Mouse (Mus musculus) hematopoietic stem cell, adult 5-6 weeks (primary cell): Measurements from ENCODE around the gene Fkbp5. TPM values are rescaled to one million over a fixed set of nuclear protein-coding genes. Genes with fewer than 3 reads are reported as not detected.

Experiments
- ATAC-seq, 2 experiments: fragments of 125-278 bp in 1 of 2; replicated peaks in 1 of 2; 2 replicates each; pipeline ENCODE4 v1.8.0; 2016 to 2017; ENCODE audit warnings: inconsistent platforms in 2 of 2, mild to moderate bottlenecking in 2 of 2, moderate number of reproducible peaks in 2 of 2, low read depth in 1 of 2, moderate TSS enrichment in 1 of 2; ENCODE audit not compliant: low FRiP score in 2 of 2, poor library complexity in 2 of 2, severe bottlenecking in 2 of 2, insufficient read depth in 1 of 2, low TSS enrichment in 1 of 2
- total RNA-seq: library from RNA; stranded (forward); fragments of 172-1452, 232-1000 nt; gene quantifications from 2 replicates; pipeline ENCODE4 v1.2.3, GENCODE M21; 2017

Gene Fkbp5
- total RNA-seq, 1 experiment from 2014 or later = 46.6 TPM

DNA sequence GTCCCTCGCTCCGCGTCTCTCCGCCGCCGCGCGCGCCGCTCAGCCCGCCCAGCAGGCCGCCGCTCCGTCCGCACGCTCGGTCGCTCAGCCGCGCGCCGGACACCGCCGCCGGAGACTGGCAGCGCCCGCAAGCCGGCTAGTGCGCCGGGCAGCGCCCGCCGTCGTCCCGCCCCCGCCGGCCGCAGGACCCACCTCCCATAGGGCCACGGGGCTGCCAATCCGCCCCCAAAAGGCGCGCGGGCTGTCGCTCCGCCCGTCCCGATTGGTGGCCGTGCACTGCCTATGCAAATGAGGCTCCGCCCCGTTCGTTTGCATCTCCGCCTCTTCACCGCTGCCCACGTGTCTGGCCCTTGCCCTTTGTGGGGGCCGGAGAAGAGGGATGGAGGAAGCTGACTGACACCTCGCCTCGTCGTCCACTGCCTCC, 31.3 kb downstream of the Fkbp5 start:
- peak; percentile 93 to 98 for ATAC-seq

DNA sequence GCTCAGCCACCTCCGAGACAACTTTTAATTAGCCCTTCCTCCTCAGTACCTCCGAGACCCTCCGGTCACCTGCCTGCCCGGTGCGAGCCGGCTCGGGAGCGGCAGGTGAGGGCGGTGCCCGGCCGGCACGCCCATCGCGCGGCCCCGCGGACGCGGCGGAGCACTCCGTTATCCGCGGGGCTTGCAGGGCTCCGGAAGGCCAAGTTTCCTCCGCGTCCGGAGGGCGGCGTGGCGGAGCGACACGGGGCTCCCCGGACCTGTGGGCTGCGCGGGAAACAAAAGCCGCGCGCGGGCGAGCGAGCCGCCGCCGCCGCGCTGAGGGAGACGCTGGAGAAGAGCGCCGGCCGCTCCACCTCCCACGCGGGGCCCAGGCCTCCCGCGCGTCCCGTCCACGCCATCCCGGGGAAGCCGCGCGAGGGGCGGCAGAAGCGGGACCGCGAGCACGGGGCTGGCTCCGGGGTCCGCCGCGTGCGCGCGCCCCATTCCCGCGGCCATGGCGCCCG, 31.8 kb downstream of the Fkbp5 start:
- no peak for ATAC-seq

DNA sequence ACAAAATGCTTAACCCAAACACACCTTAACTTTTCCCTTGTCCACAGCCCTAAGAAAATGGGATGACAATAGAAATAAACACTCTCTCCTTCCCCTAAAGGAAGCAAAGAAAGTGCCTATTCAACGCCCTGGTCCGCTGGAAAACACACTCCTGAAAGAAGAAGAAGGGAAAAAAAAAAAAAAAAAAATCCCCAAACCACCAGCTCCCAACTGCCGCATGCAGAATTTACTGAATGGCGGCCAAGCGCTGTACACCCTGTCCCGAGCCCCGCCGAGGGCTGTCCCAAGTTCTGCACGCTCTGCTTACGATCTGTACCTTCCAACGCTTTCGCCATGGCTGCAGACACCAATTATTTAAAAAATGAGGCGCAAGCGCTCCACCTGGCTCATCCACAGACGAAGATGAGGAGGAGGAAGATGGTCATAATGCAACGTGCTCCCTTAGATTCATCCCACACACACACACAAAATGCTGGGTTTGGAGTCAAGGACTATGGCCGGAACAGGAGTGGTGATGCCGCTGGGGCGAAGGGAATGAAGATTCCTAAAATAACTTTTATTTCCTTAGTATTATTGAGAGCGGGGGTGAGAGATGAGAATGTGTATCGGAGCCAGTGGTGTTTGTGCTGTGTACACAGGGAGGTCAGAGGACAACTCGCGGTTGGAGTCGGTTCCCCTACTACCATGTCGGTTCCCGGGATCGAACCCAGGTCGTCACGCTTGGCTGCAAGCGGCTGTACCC, 32.5 kb downstream of the Fkbp5 start:
- ATAC-seq = no peak; a peak in 1 of 4 replicates

DNA sequence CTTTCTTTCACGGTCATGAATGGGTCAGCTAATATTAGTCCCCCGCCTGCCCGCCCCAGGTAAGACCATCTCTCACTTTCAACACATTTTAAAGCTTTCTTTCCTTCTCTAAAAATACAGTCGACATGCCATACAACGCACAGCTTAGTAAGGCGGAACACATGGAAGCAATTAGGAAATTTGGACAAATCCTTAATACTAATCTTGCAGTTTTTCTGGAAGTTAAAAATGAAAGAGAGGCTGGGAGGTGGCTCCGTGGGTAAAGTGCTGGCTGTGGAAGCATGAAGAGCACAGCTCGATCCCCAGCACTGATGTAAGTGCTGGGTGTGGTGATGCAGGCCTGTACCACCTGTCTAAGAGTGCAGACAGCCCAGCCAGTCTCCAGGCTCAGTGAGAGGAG, 39.9 kb downstream of the Fkbp5 start:
- no peak for ATAC-seq

DNA sequence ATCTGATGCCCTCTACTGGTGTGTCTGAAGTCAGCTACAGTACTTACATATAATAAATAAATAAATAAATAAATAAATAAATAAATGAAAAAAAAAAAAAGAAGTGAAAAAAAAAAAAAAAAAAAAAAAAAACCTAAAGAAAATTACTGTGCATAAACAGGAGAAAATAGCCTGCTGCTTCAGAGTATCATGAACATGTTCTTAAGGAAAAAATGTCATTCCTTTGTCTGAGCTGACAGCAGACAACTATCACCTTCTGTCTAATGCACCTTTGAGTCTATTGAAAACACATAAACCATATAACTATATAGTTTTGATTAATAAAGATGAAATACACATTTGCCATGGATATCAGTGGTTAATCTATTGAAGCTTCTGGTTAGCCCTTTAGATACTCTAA, 40.9 kb downstream of the Fkbp5 start:
- ATAC-seq = no peak

DNA sequence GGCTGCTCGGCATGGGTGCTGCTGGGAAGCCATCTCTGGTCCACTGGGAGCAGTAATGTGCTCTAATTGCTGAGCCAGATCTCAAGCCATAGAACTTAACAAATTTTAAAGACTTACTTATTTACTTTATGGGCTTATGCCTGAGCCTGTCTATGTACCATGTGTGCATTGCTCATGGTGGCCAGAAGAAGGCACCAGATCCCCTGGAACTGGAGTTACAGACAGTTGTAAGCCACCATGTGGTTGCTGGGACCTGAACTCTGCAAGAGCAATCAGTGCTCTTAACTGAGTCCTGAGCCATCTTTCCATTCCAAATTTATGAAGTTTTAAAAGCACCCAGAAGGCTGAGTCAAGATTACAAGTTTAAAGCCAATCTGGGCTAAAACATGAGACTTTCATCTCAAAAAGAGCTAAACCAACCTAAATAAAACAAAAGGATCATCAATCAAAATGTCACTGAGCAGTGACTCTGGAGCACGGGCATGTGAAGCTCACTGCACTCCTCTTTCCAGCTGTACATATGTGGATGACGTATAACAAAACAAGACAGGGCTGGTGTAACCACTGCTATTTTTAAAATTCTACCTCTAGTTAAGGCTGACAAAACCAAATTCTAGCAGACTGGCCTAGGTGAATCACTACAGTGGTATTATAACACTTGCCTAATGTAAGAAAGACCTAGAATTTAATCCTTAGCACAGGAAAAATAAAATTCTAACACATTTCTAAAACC, 41.6 kb downstream of the Fkbp5 start:
- ATAC-seq = no peak

DNA sequence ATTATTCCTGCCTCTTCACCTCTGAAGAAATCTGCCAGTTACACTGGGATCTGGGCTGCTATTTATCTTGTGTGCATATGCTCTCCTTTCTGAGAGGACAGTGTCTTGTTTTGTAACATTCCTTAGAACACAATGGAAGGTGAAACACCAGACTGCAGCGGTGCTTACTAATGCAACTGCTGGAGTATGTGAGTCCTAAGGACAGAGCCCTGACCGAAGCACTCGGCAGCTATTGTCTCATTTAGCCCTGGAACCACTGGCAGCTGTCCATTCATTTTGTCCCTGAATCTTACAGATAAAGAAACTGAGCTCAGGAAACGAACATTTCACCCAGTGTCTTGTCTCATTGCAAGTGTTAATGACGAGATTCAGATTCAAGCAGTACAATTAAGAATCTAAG, 44.6 kb downstream of the Fkbp5 start:
- no peak for ATAC-seq

DNA sequence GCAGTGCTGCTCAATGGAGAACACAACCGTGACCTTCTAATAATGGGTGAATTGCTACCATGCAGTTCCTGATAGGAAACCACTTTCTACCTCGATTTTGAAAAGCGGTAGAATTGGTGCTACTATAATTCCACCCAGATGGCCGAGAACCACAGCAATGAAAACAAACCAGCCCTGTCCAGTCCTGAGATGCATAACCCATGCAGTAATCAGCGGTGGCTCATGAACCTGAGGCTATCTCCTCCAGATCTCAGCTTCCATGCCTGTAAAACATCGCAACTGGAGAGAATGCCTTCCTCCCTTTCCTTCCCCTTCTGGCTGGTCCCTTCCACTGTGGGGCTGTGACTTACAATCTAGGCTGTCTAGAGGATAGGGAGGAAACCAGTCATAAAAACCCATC, 46.5 kb downstream of the Fkbp5 start:
- no peak for ATAC-seq

DNA sequence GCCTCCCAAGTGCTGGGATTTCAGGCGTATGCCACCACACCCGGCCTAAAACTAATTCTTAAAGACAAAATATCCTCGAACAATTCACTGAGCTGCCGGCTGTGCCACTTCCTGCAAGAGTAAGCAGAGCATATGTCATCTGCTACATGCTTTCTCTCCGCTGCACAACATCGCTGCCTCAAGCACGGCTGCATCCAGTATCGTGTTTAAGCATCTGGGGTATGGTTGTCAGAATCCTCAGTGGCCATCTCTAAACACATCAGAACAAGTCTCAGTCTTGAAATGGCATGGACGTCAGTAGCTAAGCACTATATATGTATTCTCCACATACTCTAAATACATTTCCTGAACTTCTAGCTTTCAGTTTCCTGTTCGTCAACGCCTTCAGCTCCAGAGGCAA, 49.6 kb downstream of the Fkbp5 start:
- no peak for ATAC-seq

DNA sequence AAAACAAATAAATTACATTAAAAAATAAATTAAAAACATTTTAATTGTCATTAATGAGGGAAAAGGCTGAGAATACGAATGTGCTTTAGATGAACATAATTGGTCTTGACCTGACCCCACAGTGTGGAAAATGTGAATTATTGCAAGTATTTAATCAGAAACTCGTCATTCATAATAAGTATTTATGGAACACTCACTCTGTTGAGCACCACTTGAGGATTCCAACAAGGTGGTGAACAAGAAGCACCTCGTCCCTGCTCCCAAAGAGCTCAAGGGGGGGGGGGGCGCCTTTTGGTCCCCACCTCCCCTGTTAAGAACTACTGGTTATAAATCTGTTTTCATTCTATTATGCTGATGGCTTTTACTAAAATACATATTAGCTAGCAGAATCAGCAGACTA, 51.4 kb downstream of the Fkbp5 start:
- ATAC-seq = no peak

DNA sequence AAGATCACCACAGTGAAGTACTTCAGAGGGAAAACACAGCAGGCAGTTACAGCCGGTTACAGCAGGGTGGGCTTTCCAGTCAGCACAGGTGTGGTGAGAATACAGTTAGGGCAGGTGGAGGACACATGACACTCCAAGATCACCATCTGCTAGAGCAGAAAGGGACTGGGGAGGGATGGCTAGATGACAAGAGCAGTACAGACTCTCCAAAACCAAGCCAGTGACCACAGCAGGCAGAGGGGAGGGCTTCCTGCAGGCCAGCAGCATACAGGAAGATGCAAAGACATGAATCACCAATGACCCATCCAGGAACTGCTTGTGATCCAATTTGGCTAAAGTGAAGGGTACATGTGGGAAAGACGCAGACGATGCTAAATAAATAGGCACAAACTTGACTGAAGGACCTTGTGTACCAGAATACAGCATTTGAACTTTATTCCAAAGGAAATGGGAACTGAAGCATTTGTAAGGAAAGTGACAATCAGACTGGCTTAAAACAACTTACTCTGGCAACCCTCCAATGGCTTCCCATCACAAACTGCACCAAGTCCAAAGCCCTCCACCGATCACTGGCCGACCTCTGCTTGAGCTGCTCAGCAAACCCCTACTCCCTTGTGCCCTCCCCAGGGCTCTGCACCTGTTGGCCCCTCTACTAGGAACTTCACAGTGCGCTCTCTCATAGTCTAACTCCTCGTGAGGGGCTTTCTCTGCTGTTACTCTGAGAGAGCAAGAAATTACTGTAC, 53.5 kb downstream of the Fkbp5 start:
- no peak for ATAC-seq

DNA sequence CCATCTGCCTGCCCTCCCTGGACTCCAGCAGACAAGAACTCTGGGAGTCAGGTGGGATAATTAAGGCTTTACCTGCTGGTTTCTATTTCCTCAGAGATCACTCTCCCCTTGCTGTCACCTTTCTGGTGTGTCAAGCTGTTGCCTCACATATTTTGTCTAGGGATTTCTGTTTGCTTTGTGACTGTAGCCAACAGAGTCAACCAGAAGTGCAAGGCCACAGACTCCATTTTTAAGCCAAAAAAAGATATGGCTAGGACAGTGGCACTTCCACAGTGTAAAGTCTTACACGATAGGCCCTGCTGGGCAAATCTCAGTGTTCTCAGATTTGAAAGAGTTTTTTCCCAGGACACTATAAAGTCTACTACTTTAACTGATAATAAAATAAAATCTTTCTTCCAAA, 56.9 kb downstream of the Fkbp5 start:
- no peak for ATAC-seq

DNA sequence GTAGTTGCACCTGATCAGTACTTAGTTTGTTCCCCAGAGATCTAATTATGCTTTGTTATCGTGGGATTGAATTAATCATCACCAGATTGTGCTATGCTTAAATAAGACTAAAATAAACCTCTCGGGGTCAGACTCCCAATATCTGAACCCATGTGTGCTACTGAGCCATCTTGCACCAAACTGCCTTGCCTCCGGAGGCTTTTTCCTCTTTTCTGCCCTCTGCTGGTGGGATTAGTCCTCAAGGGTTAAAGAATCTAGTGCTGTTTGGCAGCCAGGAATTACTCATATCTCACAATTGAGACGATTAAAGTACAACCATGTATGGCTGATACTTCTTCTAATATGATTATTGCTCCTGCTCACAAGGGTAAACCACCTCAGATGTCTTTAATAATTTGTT, 62.2 kb downstream of the Fkbp5 start:
- peak in 1 of 2 experiments; percentile 65; a peak in 1 of 4 replicates for ATAC-seq

DNA sequence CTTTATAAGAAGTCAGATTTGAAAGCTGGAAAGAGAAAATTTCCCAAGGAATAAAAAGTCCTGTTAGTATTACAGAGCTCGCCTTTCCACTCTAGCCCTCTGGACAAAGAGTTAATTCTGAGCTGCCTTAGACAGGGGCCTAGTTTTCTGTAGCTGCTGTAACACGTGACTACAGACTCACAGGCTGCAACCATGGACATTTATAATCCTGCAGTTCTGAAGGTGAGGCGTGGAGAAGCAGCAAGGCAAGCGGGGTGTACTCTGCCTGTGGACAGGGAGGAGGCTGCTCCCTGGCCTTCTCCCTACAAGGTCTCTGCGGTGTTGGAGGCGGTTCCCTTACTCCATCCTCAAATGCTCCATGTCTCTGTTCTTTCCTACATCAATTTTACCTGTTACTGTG, 64.4 kb downstream of the Fkbp5 start:
- no peak for ATAC-seq

DNA sequence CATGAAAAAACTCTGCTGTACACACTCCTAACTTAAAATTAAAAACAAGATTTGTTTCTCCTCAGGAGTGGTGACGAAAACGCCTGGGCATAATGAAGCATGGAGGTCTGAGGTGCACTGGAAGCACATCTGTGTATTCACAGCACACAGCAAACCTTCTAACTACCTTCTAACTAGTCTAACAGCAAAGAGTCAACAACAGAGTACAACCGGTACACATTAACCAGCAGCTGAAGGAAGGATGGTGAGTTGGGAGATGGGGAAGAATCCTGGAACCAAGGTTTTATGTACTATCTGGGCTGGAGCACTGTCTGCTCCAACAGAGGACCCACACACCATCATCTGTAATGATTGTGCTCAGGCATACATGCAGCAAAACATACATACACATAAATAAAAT, 65.4 kb downstream of the Fkbp5 start:
- ATAC-seq = no peak

DNA sequence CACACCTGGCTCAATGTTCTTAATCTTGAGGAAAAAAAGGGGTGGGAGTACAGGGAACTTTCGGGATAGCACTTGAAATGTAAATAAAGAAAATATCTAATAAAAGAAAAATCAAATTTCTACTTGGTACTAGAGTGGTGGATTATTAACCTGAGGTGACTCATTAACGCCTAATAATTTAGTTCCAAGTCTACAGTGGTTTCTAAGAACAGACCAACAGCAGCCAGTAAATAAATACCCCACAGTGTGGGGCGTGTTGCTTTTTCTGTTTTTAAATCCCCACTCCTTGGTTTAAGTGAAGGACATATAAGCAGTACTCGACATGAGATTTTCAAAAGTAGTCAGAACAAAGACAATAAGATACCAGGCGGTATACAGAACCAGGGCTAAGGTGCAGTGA, 65.8 kb downstream of the Fkbp5 start:
- no peak for ATAC-seq

DNA sequence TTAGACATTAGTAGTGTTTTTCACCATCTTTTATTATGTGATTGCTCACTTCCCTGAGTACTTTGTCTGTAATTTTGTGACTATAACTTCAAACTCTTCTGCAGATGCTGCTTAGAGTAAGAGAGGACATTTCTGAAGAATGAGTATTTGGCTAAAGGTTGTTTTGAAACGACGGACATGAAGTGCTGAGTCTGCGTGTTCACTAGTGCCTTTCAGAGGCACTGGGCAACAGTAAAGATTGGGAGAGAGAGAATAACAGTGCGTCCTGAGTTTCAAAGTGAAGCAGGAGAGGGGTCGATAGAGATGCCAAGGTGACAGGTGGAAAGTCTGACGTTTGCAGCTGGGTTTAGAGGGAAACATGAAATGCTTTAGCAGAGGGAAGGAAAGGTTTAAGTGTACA, 69.1 kb downstream of the Fkbp5 start:
- no peak for ATAC-seq

DNA sequence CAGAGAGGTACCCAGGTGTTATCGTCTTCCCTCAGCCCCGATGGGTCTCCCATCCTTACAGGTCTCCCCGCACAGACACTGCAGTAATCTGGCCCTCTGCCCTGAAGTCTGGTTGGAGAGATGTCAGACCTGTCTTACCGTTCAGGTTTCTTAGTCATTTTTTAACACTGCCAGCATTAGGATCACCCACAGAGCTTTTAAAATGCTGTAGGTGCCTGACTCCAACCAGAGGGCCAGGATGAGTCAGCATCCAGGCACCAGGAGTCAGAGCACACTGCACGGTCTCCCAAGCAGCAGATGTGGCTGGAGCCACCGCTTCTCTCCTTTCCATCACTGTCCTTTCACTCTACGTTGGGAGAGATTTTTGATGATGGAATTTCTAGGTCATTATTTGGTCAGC, 69.5 kb downstream of the Fkbp5 start:
- ATAC-seq = no peak
